Mouse (Mus musculus): Measurements from ENCODE around the gene Gdf9.

The Gdf9 gene

DNA sequence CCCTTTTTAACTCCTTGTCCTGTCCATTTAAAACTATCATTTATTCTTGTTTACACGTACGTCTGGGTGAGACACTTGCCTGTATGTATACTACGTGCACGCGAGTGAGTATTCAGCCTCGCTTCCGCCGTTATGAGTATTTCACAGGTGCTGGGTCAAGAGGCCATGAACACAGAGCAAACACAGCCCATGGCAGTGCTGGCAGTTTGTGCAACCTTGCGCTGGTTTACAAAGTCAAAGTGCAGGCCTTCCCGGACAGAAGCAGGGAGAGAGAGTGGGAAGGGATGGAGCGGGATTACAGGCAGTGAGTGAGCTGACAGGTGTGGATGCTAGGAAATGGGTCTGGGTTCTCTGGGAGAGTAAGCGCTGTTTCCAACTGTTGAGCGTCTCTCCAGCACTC, 15.4 kb downstream of the Gdf9 start:
- DNase-seq = no peak

- DNase-seq = no peak
Observed at GRCm38 (mm10) chr11:53447996-53448395, 17.2 kb downstream of the Gdf9 start.

DNA sequence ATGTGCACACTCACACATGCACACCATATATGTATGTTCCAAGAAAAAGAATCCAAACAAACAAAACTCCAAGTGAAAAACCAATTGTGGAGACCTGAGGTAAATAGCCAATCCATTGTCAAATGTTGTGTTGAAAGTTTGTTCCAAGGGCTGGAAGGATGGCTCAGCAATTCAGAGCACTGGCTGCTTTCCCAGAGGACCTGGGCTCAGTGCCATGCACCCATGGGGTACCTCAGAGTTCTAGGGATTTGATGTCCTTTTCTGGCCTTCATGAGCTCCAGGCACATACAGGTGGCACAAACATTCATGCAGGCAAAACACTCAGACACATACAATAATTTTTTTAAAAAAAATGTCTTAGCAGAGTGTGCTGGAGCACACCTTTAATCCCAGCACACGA, 17.7 kb downstream of the Gdf9 start:
- peak; percentile 63 for DNase-seq

DNA sequence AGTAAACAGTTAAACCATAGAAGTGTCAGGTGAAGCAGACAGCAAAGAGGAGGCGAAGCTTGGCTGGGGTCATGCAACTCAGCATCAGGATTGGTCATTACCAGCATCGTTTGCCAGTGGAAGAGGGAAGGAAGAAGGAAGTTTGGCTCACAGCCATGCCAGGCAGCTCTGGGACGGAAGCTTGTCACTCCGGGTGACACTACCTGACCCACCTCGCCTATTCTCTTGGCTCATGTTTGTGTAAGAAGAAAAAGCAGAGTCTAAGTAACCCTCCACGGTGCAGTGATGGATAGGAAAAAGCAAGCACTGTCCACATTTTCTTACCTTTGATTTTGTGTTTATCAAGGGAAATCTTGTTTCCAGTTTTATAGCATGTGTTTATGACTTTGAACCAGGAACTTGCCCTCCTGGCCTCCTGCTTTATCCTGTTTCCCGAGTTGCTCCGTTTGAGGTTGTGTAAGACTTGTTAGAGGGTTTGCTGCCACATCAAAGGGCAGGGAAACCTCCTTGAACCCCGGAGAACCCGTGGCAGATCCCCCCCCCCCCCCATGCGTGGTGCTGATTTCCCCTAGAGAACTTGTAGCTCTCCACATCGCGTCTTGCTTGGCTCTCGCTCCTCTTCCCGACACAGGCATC, 19.4 kb downstream of the Gdf9 start:
- DNase-seq = no peak

- DNase-seq = no peak
Observed at GRCm38 (mm10) chr11:53451361-53451760, 20.5 kb downstream of the Gdf9 start.

GRCm38 (mm10) chr11:53452396-53452795, 21.6 kb downstream of the Gdf9 start:
- DNase-seq = no peak

DNA sequence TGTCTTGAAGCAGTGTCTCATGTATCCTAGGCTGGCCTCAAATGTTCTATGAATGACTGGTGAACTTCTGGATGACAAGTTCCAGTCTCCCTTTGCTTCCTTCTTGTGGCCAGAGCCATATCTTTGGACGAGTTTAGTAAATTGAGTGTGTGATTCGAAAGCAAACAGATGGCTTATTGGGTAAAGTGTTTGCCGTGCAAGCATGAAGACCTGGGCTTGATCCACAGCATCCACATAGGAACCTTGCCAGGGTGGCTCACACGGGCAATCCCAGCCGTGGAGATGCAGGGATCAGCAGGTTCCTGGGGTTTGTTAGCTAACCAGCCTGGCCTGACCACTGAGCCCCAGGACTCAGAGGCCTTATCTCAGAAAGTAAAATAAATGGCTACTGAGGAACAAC, 22.2 kb downstream of the Gdf9 start:
- no peak for DNase-seq

DNA sequence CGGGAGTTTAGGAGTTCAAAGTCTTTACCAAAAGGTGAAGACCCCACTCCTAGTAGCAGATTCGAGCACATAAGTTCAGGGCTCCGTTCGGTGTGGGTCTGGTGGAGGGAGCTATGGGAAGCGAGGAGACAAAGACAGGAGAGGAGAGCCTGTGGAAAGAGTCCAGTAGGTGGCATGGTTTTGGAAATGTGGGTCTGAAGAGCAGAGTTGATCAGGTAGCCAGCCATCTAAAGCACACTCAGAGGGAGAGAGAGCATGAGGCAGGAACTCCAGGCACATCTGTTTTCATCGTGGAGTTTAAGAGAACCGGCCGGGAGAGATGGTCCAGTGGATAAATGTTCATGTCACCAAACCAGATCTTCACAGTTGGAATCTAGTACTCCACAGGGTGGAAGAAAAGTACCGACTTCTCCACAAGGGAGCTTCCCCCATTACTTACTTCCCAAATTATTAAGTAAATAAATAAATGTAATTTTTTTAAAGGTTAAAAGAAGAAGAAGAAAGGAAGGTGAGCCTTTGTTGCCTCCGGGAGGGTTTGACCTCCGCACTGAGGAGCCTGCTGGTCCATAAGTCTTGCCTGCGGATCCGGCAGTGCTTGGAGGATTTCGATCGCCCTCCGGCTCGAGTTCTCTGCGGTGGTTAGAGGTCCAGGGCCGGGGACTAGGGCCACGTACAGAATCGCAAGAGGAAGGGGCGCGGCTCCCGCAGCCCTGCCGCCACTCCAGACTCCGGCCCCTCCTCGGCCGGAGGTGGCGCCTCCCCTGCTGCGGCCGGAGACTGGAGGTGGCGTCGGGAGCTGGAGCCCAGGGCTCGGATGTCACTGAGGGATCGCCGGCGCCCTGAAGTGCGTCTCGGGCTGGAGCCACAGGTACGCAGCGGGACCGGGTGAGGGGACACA, 25.9 kb downstream of the Gdf9 start, which contains the start of the genes Gm10447 and Shroom1:
Gene Gm10447 (minus strand): TSS at position 637 of the 898 bp plus-strand sequence.
Gene Shroom1 (plus strand): TSS at position 732 of the 898 bp plus-strand sequence.
- DNase-seq = peak; percentile 77

DNA sequence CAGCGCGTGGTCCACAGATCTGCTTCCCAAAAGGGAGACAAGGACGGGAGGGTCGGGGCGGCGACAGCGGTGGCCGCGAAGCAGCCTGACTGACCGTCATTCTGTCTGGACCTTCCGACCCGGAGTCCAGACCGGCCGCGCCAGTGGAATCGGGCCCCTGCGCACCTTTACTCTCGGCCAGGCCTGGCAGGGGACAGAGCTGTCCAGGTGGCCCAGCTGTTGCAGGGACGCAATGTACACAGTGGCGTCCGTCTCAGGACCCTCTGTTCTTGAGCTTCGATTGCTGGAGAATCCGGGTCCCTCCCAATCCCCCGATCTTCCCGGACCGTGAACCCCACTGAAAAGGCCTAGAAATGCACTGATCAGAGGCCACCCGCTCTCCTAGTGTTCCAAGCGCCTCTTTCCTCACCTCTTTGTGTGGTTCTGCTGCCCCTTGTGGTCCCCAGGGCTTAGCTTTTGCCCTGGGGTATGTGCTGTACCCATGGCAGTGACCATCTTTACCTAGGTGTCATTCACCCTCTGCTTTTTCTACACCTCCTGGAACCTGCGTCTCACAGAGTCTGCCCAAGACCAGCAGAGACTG, 26.6 kb downstream of the Gdf9 start:
- DNase-seq = no peak

DNA sequence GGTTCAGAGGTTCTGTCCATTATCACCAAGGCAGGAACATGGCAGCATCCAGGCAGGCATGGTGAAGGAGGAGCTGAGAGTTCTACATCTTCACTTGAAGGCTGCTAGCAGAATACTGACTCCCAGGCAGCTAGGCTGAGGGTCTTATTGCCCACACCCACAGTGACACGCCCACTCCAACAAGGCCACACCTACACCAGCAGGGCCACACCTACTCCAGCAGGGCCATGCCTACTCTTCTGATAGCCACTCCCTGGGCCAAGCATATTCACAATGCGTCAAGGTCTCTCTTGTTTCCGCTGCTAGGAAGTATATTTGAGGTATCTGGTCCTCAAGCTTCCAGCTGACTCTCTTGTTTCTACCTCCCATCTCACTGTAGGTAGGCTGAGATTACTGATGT, 28.2 kb downstream of the Gdf9 start:
- no peak for DNase-seq

DNA sequence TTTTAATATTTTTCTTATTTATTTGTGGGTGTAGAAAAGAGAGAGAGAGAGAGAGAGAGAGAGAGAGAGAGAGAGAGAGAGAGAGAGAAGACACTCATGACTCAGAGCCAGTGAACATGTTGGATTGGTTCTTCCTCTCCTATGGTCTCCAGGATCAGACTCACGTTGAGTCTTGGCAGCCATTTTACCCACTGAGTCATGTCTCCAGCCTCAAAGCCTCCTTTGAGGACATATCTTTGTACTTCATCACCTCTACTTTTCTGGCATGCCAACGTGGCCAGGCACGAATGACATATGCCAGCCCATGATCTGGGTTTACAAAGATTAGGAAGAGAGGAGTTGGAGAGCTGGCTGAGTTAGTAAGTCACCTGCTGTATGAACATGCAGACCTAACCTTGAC, 29.4 kb downstream of the Gdf9 start:
- no peak for DNase-seq

DNA sequence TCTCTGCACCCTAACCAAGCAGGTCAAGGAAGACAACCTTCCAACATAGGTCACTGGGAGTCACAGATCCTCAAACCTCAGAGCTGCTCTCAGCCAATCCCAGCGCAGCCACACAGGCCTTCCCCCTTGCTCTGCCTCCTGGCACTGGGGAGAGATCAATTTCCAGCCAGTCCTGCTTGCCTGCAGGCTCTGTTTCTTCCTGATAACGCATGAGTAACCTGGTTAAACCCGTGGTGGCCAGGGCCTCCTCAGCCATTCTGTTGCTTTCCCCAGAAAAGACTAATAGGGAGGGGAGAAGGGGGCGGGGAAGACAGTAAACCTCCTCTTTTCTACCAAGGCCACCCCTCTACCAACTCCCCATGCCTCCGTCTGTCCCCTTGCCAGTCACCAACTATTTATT, 30.9 kb downstream of the Gdf9 start:
- no peak for DNase-seq

DNA sequence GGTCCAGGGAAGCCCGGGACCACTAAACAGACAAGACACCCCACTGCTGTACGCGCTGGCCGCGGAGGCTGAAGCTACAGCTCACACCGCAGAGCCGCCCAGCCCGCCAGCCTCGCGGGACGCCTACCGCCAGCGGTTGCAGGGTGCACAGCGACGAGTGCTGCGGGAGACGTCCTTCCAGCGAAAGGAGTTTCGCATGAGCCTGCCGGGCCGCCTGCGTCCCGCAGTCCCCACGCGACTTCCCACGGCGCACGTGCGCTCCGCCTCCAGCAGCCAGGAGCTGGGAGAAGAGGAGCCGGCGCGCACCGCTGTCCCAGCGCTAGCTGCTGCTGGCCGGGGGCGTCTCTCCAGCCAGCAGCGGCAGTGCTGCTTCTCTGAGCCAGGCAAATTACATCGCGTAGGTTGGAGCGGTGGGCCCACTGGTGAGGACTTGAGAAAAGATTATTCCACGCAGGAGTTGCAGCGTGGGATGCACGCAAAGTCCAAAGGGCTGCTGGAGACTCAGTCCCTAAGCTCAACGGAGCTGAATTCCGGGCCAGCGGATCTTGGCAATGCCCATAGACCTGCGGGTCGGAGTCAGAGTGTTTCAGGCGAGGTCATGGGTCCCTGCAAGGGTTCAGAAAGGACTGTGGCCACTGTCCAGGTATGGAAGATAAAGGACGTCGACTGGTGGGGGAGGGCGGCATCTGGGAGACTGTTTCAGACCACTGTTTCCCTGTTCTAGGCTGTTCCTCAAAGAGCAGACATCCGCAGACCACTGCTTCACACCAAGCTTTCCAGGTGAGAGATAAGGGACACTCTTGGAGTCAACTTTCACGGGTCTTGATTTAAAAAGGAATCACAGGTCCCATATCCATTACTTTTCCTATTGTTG, 33.0 kb downstream of the Gdf9 start:
- DNase-seq = peak; percentile 33

GRCm38 (mm10) chr11:53466231-53466971, 35.6 kb downstream of the Gdf9 start:
- DNase-seq = peak; percentile 89

DNA sequence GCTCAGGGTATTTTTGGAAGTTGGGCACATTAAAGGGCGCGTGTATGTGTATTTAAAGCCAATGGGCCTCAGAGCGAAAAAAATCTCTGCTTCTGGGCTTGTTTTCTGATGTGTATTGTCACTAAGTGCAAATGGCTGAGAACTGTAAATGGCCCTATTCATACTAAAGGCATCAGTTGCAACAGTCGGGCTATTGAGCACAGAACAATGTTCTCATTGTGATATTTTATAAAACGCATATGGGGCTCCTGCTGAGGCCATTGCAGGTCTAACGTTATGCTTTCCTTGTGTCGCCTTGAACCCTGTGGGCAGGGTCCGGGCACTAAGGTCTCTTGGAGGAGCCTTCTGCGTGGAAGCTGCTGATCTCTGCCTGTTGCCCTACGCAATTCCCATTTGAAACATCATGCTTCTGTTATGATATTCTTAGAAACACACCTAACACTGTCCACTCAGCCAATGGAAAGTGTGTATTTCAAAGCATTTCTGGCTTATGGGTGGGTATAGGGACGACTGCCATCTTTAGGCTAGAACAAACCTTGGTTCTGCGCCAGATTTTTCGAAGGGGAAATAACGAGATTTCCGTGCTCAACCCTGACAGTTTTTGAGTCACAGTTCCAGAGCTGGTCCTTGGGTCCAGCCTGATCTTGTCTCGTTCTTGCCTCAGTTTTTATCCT, 38.6 kb downstream of the Gdf9 start:
- DNase-seq = no peak

DNA sequence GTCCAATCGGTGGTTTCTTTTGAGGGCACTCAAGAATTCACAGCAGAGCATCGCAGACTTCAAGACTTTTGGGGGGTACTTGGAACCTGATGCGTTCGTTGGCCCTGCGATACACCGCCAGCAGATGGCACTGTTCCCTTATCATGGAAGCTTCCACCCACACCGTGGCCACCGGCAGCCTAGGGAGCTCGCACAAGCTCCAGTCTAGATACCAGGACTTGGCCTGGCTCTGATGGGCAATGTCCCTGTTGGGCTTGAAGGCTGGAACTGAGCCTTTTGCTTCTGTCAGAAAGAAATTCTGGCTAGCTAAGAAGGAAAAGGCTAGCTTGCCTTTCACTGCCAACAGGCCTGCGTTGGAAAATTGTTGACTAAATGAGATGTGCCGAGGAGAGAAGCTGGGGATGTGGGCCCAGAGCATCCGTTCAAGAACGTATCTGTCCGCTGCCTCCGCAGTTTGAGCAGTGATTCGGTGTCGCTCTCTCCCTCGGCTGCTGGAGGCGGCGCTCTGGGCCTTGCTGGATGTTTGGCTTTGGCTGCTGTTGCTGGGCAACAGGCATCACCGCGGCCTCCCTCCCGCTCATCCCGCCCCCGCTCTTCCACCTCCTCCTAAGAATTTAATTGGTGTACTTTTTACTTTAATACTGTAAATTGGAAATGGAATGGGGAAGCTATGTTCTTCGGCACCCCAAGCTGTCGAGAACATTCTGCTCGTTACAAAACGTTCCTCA, 39.3 kb downstream of the Gdf9 start, which contains the start of gene Gm9837:
Gene Gm9837 (minus strand): TSS at position 512 of the 728 bp plus-strand sequence.
- DNase-seq = peak; percentile 95

- DNase-seq = no peak
Observed at GRCm38 (mm10) chr11:53472709-53473108, 41.9 kb downstream of the Gdf9 start.

GRCm38 (mm10) chr11:53475620-53476019, 44.8 kb downstream of the Gdf9 start:
- no peak for DNase-seq

- no peak for DNase-seq
Observed at GRCm38 (mm10) chr11:53477833-53478232, 47.0 kb downstream of the Gdf9 start.

- DNase-seq = peak; percentile 45
Observed at GRCm38 (mm10) chr11:53478383-53479170, 47.8 kb downstream of the Gdf9 start.
